Mouse (Mus musculus) midbrain, embryonic 15.5 days (tissue): ENCODE results near the gene Mfge8. TPM values are rescaled to one million over a fixed set of nuclear protein-coding genes. Genes with fewer than 3 reads are reported as not detected.
A peak's percentile ranks its signal among the peaks of the same experiment; 100 is the strongest.

Experiments
- ATAC-seq: fragments of 200-750 bp; cut with Nextera tagmentation; replicated peaks from 2 replicates; pipeline ENCODE4 v1.8.0; 2017; ENCODE audit warnings: moderate TSS enrichment
- H3K27ac ChIP-seq: fragments of 300-500 bp; sonication (generic); 2 replicates; pipeline ENCODE4 v1.5.1; 2015; ENCODE audit warnings: mild to moderate bottlenecking, inconsistent platforms
- H3K27me3 ChIP-seq: fragments of 300-500 bp; sonication (generic); replicated peaks from 2 replicates; pipeline ENCODE4 v1.6.1; 2015; ENCODE audit warnings: inconsistent platforms
- H3K36me3 ChIP-seq: fragments of 300-500 bp; sonication (generic); replicated peaks from 2 replicates; pipeline ENCODE4 v1.6.1; 2015; ENCODE audit warnings: inconsistent platforms
- H3K4me1 ChIP-seq: fragments of 300-500 bp; sonication (generic); 2 replicates; pipeline ENCODE4 v1.6.1; 2015; ENCODE audit warnings: inconsistent platforms
- H3K4me2 ChIP-seq: fragments of 300-500 bp; sonication (generic); 2 replicates; pipeline ENCODE4 v1.6.1; 2015; ENCODE audit warnings: inconsistent platforms, mild to moderate bottlenecking, moderate library complexity
- H3K4me3 ChIP-seq: fragments of 300-500 bp; sonication (generic); 2 replicates; pipeline ENCODE4 v1.5.1; 2015; ENCODE audit warnings: mild to moderate bottlenecking, inconsistent platforms
- H3K9ac ChIP-seq: fragments of 300-500 bp; sonication (generic); 2 replicates; pipeline ENCODE4 v1.6.1; 2015; ENCODE audit warnings: mild to moderate bottlenecking, inconsistent platforms
- H3K9me3 ChIP-seq: fragments of 300-500 bp; sonication (generic); 2 replicates; pipeline ENCODE4 v1.6.1; 2016; ENCODE audit warnings: inconsistent platforms
- WGBS: fragments of 180-500 bp; shearing (Covaris S2); methylation state at CpG from one replicate; pipeline ENCODE4 v1.1.7; 2015; ENCODE audit warnings: mixed read lengths; 5-methylcytosine and 5-hydroxymethylcytosine counted together
- polyA plus RNA-seq: library from polyadenylated mRNA; unstranded; fragments of >200 nt; fragmentation: Nextera tagmentation; extraction: Ambion mirVana; gene quantifications from 2 replicates; pipeline ENCODE4 v1.2.1, GENCODE M21; 2015

Gene Mfge8
- polyA plus RNA-seq = 113 and 150 TPM in 2 replicates

DNA sequence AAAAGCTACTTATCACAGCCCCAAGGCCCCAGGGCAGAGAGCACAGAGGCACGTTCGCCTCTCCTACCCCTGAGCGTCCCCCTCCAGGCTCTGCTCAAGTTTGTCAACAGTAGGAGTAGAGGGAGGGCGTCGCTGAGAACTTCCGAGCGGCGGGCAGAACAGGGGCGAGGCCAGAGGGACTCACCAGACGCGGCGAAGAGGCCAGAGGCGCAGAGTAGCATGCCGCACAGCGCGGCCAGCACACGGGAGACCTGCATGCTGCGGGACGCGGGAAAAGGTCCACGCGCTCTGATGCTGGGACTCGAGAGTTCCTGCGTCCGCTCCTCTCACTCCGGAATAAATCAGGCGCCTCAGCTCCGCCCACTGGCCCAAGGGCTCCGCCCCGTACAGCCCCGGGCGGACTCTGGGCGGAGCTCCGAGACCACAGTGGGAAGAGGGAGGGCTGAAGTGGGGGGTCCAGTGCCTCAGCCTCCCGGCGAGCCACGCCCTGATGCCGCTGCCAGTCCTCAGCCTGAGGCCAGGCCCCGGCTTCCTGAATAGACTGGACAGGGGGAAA, at the start of gene Mfge8:
TSS of gene Mfge8 (minus strand) at position 350 of the 556 bp plus-strand sequence.
- peaks cover 10% of the 10 kb centered on the region for H3K4me1 ChIP-seq
- H3K4me2 ChIP-seq = peak within 1 kb of the TSS; percentile 93
- H3K36me3 ChIP-seq = no peaks in the 10 kb centered on the region
- H3K9ac ChIP-seq = peak within 1 kb of the TSS; percentile 33
- H3K27me3 ChIP-seq = no peaks in the 10 kb centered on the region
- H3K4me3 ChIP-seq = peak within 1 kb of the TSS; percentile 53
- ATAC-seq = peak; percentile 93
- H3K9me3 ChIP-seq = no peaks in the 10 kb centered on the region
- WGBS = under 1% methylated on average over 39 of the region's 39 CpGs
- H3K27ac ChIP-seq = no peak within 1 kb of the TSS

DNA sequence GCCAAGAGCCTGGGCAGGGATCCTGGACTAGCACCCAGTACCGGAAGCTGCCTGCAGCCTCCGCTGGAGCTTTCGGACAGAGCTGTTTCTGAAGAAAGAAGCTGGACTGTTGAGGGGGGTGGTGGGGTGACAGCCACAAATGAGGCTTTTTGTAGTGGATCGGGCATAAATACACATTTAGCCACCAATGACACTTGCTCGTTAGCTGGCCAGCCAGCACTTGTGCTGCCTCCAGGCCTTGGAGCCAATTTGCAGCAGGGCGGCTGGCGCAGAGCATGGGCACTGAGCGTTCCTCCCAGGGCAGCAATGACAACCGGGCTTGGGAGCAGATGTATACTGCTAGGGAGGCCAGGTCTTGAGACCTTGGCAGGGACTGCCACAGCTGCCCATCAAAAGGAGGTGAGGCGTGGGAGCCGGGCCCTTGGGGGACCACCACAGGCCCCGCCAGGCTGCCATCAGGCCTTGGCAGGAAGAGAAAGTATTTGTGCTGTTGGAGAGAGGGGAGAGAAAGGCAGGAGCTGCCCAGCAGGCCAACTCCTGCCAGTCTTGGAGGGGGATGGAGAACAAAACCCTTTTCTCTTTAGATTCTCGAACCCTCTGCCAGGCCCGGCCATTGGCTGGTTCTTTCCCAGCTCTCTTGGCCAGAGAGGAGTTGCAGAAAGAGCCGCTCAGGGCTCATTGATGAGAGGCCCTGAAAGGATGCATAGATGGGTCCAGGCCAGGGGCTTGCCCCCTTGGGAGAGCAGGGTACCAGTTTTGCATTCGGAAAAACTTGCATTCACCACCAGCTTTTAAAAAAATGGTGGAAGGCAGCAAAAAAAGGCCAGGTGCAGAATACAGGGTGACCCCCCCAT, 45.9 kb upstream of the Mfge8 start:
- Histone ChIP-seq H3K4me2 (no peak overlapping the region), H3K4me1 (peaks cover 10% of the 10 kb centered on the region), H3K4me3 (no peak overlapping the region), H3K36me3 (no peaks in the 10 kb centered on the region), H3K27ac (peak overlapping the region; percentile 51), H3K27me3 (no peaks in the 10 kb centered on the region), H3K9me3 (no peaks in the 10 kb centered on the region), H3K9ac (no peak overlapping the region)
- 63% methylated on average over 16 of the region's 16 CpGs for WGBS
- peak; percentile 93 for ATAC-seq

GRCm38 (mm10) chr7:79193936-79194335, 45.1 kb upstream of the Mfge8 start:
- no peak overlapping the region for H3K4me2 ChIP-seq
- H3K4me3 ChIP-seq = no peak overlapping the region
- peak overlapping the region; percentile 51 for H3K27ac ChIP-seq
- whole genome bisulfite sequencing = 77% methylated on average over 5 of the region's 5 CpGs
- no peak overlapping the region for H3K9ac ChIP-seq
- no peaks in the 10 kb centered on the region for H3K36me3 ChIP-seq
- no peaks in the 10 kb centered on the region for H3K9me3 ChIP-seq
- no peaks in the 10 kb centered on the region for H3K27me3 ChIP-seq
- no peak for ATAC-seq
- H3K4me1 ChIP-seq = peaks cover 13% of the 10 kb centered on the region

DNA sequence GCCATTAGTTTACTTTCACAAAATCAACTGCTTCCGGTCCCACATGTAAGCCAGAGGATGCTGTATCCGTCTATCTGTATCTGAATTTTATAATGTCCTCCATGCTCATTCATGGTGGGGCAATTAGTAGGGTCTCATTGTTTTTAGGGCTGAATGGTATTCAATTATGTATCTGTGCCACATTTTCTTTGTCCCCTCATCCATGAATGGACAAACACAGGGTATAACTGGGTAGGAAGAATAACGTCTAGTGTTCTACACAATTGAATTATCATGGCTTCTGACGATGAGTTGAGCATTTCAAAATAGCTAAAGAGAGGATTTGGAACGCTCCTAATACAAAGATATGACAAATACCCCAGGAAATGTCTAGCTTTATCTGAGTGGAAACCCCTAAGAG, 42.6 kb upstream of the Mfge8 start:
- no peak overlapping the region for H3K27ac ChIP-seq
- no peak for ATAC-seq
- peaks cover 13% of the 10 kb centered on the region for H3K4me1 ChIP-seq
- no peaks in the 10 kb centered on the region for H3K36me3 ChIP-seq
- WGBS = 73% methylated on average over 5 of the region's 5 CpGs
- no peak overlapping the region for H3K9ac ChIP-seq
- no peak overlapping the region for H3K4me2 ChIP-seq
- no peak overlapping the region for H3K4me3 ChIP-seq
- no peaks in the 10 kb centered on the region for H3K9me3 ChIP-seq
- H3K27me3 ChIP-seq = no peaks in the 10 kb centered on the region

DNA sequence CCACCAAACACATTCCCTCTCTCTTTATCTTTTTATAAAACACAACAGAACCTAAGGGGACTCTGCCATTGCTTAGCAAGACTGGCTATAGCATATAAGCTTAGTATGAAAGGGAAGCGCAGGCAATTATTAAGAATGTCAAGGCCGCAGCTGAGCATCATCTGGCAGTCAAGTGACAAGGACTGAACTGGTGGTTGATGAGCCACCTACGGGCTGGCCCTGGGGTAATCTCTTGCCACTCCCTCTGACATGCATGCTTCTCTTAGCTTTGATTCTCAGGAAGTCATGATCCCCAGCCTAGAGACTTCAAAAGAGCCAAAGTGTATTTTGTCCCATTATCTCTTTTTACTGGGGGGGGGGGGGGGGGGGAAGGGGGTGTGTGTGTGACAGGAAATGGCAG, 41.7 kb upstream of the Mfge8 start:
- H3K9ac ChIP-seq = no peak overlapping the region
- H3K4me3 ChIP-seq = no peak overlapping the region
- no peaks in the 10 kb centered on the region for H3K36me3 ChIP-seq
- H3K27ac ChIP-seq = no peak overlapping the region
- no peaks in the 10 kb centered on the region for H3K9me3 ChIP-seq
- peaks cover 13% of the 10 kb centered on the region for H3K4me1 ChIP-seq
- H3K27me3 ChIP-seq = no peaks in the 10 kb centered on the region
- ATAC-seq = no peak
- WGBS = 22% methylated on average over 3 of the region's 3 CpGs
- H3K4me2 ChIP-seq = no peak overlapping the region

GRCm38 (mm10) chr7:79189211-79189610, 40.4 kb upstream of the Mfge8 start:
- no peaks in the 10 kb centered on the region for H3K36me3 ChIP-seq

DNA sequence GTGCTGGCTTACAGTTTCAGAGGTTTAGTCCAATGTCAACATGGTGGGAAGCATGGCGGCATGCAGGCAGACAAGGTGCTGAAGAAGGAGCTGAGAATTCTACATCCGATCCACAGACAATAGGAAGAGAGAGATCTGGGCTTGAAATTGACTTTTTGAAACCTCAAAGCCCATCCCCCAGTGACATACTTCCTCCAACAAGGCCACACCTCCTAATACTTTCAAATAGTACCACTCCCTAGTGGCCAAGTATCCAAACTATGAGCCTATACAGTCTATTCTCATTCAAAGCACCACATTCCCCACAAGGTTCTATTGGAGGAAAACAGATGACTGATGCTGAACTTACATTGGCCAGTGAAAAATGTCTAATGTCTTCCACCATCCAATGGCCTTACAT, 38.7 kb upstream of the Mfge8 start:
- no peak for ATAC-seq
- H3K27ac ChIP-seq = no peak overlapping the region
- no peak overlapping the region for H3K4me2 ChIP-seq
- peaks cover 10% of the 10 kb centered on the region for H3K4me1 ChIP-seq
- H3K27me3 ChIP-seq = no peaks in the 10 kb centered on the region
- no peak overlapping the region for H3K9ac ChIP-seq
- H3K36me3 ChIP-seq = no peaks in the 10 kb centered on the region
- H3K9me3 ChIP-seq = no peaks in the 10 kb centered on the region
- H3K4me3 ChIP-seq = no peak overlapping the region
- 94% methylated on average over 2 of the region's 2 CpGs for WGBS

More at GRCm38 (mm10) chr7:79189211-79189610, 40.4 kb upstream of the Mfge8 start:
- ATAC-seq = no peak
- H3K9ac ChIP-seq = no peak overlapping the region
- no peaks in the 10 kb centered on the region for H3K9me3 ChIP-seq
- no peak overlapping the region for H3K27ac ChIP-seq
- 24% methylated on average over 3 of the region's 5 CpGs for WGBS
- H3K4me2 ChIP-seq = no peak overlapping the region
- H3K4me1 ChIP-seq = peaks cover 10% of the 10 kb centered on the region
- no peak overlapping the region for H3K4me3 ChIP-seq
- no peaks in the 10 kb centered on the region for H3K27me3 ChIP-seq

DNA sequence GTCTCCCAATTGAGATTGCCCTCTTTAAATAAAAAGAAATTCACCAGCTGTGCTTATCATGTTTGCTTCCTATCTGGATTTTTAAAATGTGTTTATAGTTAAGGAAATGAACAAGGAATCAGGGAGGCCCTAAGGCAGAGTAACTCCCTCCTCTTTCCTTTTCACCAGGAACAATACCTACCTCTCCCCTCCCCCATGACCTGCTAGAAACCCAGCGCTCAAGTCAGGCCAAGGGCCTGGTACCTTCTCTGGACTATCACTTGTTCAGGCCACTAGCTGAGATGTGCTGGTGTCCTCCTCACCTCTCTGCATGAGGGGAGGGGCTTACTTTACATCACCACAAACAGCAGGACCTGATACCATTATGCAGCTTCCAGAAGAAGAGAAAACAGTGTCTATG, 34.6 kb upstream of the Mfge8 start:
- Histone ChIP-seq H3K36me3 (no peaks in the 10 kb centered on the region), H3K9me3 (no peaks in the 10 kb centered on the region), H3K27ac (no peak overlapping the region), H3K4me2 (no peak overlapping the region), H3K4me1 (no peaks in the 10 kb centered on the region), H3K27me3 (no peaks in the 10 kb centered on the region), H3K9ac (no peak overlapping the region), H3K4me3 (no peak overlapping the region)
- 60% methylated on average over 1 of the region's 1 CpGs for WGBS
- no peak for ATAC-seq

DNA sequence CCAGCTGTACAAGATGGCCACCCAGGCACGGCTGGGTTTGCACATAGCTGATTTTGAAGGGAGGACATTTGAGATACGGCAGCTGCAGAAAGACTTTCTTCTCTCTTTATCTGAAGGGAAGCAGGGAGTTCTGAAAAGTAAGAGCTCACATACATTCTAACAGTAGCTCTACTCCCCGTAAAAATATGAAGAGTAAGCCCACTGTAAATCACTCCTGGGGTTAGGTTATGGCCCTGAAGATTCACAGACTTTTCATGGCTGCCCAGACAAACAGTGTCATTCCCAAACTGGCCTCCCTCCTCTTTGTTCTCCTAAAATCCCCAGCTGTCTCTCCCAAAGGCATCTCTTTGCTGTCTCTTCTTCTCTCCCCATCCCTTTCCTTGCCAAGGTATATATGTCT, 24.9 kb upstream of the Mfge8 start:
- H3K36me3 ChIP-seq = no peaks in the 10 kb centered on the region
- no peak overlapping the region for H3K4me3 ChIP-seq
- no peak overlapping the region for H3K4me2 ChIP-seq
- H3K27me3 ChIP-seq = no peaks in the 10 kb centered on the region
- H3K9ac ChIP-seq = no peak overlapping the region
- H3K27ac ChIP-seq = no peak overlapping the region
- whole genome bisulfite sequencing = 84% methylated on average over 3 of the region's 3 CpGs
- H3K4me1 ChIP-seq = no peaks in the 10 kb centered on the region
- H3K9me3 ChIP-seq = no peaks in the 10 kb centered on the region
- ATAC-seq = no peak

DNA sequence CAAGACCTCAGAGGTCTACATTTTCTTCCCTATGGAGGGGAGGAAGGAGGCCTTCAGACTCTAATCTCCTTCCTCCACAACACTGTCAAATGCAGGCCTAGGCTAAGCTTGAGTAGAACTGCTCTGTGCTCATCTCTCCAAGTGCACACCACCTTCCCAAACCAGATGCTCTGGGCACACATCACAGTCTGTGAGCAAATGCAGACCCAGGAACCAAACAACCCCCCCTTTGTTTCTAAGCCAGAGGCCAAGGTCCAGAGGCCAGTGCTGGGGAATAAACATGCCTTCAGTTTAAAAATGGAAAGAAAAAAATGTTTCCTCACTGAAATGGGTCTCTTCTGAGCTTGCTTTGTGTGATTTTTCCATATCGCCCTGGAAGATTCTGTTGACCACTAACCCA, 22.9 kb upstream of the Mfge8 start:
- Histone ChIP-seq H3K27me3 (no peaks in the 10 kb centered on the region), H3K36me3 (no peaks in the 10 kb centered on the region), H3K9me3 (no peaks in the 10 kb centered on the region), H3K27ac (no peak overlapping the region), H3K4me1 (no peaks in the 10 kb centered on the region), H3K9ac (no peak overlapping the region), H3K4me2 (no peak overlapping the region), H3K4me3 (no peak overlapping the region)
- ATAC-seq = no peak
- WGBS = 100% methylated on average over 1 of the region's 1 CpGs

GRCm38 (mm10) chr7:79167006-79167562, 18.2 kb upstream of the Mfge8 start:
- no peaks in the 10 kb centered on the region for H3K36me3 ChIP-seq
- H3K9ac ChIP-seq = no peak overlapping the region
- H3K27me3 ChIP-seq = no peaks in the 10 kb centered on the region
- 48% methylated on average over 14 of the region's 14 CpGs for WGBS
- no peaks in the 10 kb centered on the region for H3K4me1 ChIP-seq
- no peak for ATAC-seq
- no peak overlapping the region for H3K4me3 ChIP-seq
- H3K27ac ChIP-seq = no peak overlapping the region
- H3K9me3 ChIP-seq = no peaks in the 10 kb centered on the region
- H3K4me2 ChIP-seq = no peak overlapping the region

DNA sequence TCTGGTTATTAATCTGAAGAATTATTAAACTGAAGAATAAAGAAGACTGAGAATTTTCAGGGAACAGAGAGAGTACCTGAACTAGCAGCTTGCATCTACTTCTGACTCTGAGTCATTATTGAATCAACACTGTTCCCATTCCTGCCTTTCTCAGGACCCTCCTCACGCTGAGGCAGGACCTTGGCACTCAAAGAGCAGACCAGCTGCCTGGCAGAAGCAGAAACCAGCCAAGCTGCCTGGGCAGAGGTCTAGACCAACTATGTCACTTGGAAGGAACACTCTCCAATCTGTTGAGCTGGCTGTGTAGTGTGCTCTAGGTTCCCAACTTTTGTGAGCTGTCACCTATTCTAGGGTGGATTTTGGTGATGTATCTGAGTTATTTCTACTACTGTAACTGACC, 10.5 kb upstream of the Mfge8 start:
- no peak overlapping the region for H3K27ac ChIP-seq
- no peaks in the 10 kb centered on the region for H3K27me3 ChIP-seq
- H3K36me3 ChIP-seq = no peaks in the 10 kb centered on the region
- no peak for ATAC-seq
- H3K4me3 ChIP-seq = no peak overlapping the region
- no peak overlapping the region for H3K9ac ChIP-seq
- no peaks in the 10 kb centered on the region for H3K9me3 ChIP-seq
- no peak overlapping the region for H3K4me2 ChIP-seq
- 66% methylated on average over 1 of the region's 1 CpGs for WGBS
- H3K4me1 ChIP-seq = no peaks in the 10 kb centered on the region
